Mouse (Mus musculus) cerebral cortex, adult 2 months (tissue): ENCODE data around the gene Scamp3.

Source experiments
- WGBS: fragments of 180-500 bp; shearing (Covaris S2); methylation state at CpG from one replicate; pipeline ENCODE4 v1.1.7; 2018; 5-methylcytosine and 5-hydroxymethylcytosine counted together

Scamp3 gene

DNA sequence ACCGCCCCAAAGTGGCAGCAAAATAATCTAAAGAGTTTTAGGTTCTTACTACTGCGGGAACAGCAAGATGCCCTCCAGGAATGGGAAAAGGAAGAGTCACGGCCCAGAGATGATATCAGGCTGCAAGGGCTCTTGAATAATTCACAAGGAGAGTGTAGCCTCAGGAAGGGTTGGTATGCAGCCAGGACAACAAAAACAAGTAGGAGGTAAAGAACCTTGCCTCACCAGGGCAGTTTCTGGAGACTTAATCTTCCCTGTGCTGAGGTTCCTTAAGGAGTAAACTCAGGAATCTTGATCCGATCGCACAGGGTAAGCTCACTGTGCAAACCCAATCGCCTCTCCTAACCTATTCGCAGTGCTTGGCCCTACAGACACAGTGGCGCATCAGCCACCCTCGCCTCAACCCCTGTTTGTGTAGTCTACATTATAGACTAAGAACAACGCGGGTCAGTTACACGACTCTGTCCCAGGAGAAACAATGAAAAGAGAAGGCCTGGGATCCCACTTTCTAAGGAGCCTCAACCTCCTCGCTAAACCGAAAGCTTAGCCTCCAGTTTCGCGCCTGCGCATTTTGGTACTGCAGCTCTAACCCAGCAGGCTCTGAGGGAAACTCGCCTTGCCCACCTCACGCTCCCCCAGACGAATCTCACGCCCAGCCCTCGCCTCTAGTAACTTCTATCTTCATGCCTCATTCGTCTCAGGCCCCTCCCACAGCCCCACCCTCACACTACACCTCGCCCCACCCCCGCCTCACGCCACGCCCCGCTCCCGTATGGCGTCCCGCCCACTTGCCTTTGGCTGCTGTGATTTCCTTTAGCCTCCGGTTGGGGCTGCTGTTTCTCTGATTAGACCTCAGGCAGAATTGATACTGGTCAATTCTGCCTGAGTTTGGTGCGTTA is 19.0 kb downstream of the Scamp3 start:
- 4% methylated on average over 33 of the region's 33 CpGs for WGBS

GRCm38 (mm10) chr3:89199839-89200238 is 22.6 kb downstream of the Scamp3 start:
- WGBS = 75% methylated on average over 3 of the region's 3 CpGs

DNA sequence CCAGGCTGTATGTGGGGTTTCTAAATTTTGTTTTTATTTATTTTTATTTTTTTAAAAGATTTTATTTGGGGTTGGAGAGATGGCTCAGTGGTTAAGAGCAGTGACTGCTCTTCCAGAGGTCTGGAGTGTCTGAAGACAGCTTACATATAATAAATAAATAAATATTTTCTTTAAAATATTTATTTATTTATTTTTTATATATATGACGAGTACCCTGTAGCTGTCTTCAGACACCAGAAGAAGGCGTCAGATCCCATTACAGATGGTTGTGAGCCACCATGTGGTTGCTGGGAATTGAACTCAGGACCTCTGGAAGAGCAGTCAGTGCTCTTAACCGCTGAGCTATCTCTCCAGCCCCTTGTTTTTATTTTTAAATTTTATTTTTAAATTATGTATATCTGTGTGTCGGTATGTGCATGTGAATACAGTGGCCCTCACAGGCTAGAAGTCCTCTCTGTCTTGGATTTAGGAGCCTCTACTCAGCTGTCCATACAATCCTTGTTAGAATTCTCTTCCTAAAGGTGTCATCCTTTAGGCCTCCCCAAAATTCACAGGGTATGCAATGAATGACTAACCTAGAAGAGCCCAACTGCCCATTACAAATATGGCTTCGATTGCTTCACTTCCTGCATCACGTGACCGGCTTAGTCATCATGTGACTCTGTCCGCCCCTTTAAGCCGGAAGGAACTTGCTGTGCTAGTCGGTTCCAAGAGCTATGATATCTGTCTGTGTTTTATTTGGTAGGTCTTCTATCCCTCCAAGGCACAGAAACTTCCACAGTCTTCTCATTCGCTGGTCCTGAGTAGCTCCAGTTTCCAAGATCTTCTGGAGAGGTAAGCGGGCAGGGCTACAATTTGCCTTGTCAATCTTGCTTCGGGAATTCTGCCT is 25.2 kb downstream of the Scamp3 start, which contains the start of gene Gba:
Gba (plus strand) TSS at position 676 of the 889 bp plus-strand sequence.
- 18% methylated on average over 13 of the region's 13 CpGs for WGBS

DNA sequence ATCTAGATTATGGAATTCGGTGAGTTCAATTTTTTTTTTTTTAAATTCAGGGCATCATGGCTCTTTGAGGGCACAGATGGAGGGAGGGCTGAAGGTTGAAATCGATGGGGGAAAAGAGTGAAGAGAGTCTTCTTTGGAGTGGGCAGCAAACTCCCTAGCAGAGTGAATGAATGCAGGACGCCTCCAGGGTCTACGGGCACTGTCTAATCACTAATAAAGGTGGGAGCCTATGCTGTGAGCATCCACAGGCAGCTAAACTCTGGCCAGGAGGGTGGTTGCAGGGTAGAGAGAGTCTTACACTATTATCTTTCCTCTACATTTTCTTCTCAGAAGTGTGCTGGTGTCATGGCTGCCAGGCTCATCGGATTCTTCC is 25.9 kb downstream of the Scamp3 start:
- WGBS = 17% methylated on average over 5 of the region's 5 CpGs

- 90% methylated on average over 7 of the region's 7 CpGs for WGBS
Observed at GRCm38 (mm10) chr3:89206079-89206478, 28.8 kb downstream of the Scamp3 start.

GRCm38 (mm10) chr3:89206695-89207094 is 29.4 kb downstream of the Scamp3 start:
- 92% methylated on average over 2 of the region's 2 CpGs for WGBS

DNA sequence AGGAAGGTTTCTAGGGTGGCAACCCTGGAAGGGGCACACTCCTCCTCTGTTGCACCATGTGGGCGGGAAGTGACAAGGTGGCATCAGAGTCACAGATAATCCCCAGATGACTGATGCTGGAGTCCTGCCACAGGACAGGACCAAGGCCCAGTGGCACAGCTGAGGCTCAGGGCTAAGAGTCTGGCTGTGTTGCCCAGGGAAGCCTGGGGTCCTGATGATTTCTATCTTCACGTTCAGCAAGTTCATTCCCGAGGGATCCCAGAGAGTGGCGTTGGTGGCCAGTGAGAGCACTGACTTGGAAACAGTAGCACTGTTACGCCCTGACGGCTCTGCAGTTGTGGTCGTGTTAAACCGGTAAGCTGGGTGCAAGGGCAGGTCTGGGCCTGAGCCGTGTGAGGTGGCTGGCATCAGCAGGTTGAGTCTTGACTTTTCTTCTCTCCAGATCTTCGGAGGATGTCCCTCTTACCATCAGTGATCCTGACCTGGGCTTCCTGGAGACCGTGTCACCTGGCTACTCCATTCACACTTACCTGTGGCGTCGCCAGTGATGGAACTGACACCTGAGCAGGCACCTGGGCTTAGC is 30.9 kb downstream of the Scamp3 start:
- WGBS = 91% methylated on average over 13 of the region's 13 CpGs

DNA sequence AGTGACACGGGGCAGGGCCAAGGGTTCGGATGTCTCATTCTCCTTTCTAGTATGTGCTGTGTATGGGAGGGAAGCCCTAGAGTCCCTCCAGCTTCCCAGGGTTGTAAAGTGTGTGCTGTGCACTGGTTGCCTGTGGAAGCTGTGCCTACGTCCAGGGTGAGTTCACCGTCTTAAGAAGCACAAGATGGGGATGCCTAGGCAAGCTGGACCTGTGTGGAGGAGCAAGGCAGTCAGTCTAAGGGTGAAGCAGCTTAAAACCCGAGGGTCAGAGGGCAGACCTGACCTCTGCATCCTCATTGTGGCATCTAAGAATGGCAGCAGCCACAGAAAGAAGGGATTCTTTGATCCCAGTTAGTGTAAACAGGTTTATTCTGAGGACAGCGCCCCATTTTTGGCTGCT is 31.5 kb downstream of the Scamp3 start:
- WGBS = 87% methylated on average over 6 of the region's 6 CpGs

GRCm38 (mm10) chr3:89209731-89210130 is 32.5 kb downstream of the Scamp3 start:
- WGBS = 83% methylated on average over 7 of the region's 7 CpGs

DNA sequence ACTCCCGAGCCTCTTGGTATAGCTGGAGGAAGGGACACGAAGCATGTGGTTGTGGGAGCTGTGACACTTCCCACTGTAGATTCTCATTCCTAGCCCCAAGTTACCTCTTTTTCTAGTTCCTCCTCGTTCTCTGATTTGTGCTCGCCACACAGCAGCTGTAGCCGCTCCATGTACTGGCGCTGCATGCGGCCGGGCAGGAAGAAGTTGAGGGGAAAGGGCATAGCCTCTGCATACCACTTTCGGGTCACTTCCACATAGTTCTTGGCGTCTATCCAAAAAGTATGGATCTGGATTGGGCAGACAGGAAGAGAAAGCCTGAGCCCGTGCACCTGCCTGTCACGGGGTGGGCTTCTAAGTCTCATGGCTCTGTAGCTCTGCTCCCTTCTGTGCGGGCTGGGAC is 32.9 kb downstream of the Scamp3 start:
- 62% methylated on average over 13 of the region's 13 CpGs for WGBS

DNA sequence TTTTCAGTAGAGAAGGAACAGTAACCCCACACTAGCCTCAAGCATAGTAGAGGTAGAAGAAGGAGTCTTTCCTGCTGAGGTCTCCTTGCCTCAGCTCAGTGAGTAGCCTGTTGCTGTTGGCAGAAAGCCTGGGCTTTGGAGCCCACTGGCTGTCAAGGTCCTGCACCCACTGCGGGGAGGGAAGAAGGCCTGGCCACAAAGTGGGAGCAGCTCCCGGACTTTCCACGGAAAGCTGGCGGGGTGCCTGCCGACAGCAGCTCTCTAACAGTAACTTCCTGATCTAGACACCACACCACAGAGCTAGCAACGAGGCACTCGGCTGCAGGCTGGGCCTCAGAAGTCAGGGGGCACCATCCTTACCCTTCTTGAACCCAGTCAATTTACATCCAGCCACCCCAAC is 33.5 kb downstream of the Scamp3 start:
- 28% methylated on average over 7 of the region's 7 CpGs for WGBS

- under 1% methylated on average over 69 of the region's 69 CpGs for WGBS
Observed at GRCm38 (mm10) chr3:89213803-89214530, 36.7 kb downstream of the Scamp3 start.

DNA sequence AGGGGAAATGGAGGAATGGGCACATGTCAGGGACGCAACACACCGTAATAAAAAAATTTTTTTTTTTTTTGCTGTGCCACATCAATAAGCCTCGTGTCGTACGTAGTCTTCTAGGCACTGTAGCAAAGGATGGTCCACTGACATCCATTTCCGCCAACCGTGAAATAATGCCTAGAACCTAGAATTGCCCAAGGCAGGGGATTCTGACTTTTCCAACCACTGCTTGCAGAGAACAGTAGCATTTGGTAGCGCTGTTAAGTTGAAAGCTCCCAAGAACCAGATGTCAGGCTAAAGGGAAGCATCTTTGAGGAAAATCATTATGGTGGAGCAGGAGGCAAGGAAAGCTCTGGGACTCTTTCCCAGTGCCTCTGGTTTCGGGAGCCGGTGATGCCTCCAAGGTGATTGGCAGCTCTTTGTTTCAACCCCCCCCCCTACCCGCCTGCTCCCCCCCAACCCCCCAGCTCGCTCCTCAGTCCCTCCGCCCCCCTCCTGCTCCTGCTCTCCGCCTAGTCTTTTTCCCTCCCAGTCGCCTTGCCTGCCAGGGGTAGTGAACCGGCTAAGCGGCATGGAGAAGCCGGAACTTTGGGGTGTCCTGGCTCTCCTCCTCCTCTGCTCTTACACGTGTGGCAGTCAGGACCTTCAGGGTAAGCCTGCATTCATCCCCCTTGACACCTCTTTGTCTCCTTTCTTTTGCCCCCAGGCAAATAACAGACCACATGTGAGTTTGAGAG is 37.6 kb downstream of the Scamp3 start, which contains the start of gene Thbs3:
Thbs3 (plus strand) TSS at position 500 of the 731 bp plus-strand sequence.
- 3% methylated on average over 19 of the region's 19 CpGs for WGBS

- WGBS = 1% methylated on average over 6 of the region's 6 CpGs
Observed at GRCm38 (mm10) chr3:89215853-89216252, 38.6 kb downstream of the Scamp3 start.

DNA sequence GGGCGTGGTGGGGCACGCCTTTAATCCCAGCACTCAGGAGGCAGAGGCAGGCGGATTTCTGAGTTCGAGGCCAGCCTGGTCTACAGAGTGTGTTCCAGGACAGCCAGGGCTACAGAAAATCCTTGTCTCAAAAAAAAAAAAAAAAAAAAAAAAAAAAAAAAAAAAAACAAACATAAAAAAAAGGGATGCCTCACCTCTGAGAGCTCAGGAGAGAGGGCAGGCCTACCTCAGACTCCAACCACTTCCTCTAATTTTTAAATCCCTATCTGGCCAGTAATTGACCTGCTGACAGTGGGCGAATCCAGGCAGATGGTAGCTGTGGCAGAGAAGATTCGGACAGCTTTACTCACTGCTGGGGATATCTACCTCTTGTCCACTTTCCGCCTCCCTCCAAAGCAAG is 39.1 kb downstream of the Scamp3 start:
- WGBS = 67% methylated on average over 7 of the region's 7 CpGs

GRCm38 (mm10) chr3:89218271-89218670 is 41.0 kb downstream of the Scamp3 start:
- 60% methylated on average over 1 of the region's 1 CpGs for WGBS

GRCm38 (mm10) chr3:89219546-89219945 is 42.3 kb downstream of the Scamp3 start:
- WGBS = 58% methylated on average over 8 of the region's 8 CpGs

- WGBS = 57% methylated on average over 5 of the region's 5 CpGs
Observed at GRCm38 (mm10) chr3:89221167-89221566, 43.9 kb downstream of the Scamp3 start.

- WGBS = 47% methylated on average over 11 of the region's 11 CpGs
Observed at GRCm38 (mm10) chr3:89224796-89225195, 47.5 kb downstream of the Scamp3 start.

DNA sequence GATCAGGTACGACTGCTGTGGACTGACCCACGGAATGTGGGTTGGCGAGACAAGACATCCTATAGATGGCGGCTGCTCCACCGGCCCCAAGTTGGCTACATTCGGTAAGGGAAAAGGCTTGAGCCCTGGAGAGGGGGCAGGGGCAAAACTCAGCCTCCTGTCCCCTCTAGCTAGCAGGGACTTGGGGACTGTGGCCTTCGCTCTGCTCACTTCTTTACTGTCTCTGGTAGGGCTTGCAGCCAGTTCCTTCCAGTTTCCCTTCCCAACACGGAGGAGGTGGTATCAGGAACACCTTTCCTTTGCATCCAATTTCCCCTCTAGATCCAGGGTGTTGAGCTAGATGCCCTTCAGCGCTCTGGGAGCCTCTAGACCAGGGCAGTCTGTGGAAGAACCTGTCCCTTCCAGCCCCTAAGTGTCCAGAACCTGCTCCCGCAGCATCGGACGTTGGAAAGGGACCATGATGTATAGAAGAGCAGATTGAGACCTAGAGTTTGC is 48.1 kb downstream of the Scamp3 start:
- WGBS = 52% methylated on average over 12 of the region's 12 CpGs
